ENCODE assay signal across 1 mouse cellular context in the genomic region with DNA sequence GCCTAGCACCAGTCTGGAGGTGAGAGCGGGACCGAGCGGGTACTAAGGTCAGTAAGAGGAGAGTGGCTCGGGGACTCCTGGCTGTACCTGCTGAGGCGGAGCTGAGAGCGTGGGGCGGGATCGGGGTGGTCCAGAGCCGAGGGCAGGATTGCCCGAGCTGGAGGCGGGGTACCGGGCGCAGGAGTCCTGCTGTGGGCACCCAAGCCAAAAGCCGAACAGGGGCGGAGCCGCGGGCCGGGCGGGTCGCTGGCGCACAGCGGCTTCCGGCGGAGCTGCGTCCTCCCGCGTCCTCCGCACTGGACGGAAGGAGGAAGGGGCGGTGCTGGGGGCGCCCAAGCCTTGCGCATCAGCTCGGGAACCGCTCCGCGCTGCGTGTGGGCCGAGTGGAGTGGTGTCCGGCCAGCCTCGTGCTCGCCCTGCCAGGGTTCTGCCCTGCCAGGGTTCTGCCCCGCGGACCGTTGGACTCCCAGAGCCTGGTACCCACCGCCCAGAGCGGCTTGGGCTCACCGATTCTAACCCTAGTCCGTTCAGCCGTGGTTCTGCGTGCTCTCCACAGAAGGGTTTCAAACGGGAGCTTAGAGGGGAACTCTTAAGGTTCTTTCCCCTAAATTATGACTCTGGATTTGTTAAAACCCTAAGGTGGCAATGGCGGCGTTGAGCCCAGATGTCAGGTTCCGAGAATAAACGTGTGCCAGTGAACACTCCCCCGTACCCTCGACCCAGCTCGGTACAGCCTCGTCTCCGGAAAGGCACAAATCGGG.
TF ChIP-seq lines count a peak whose summit lies in the region.

A gene (minus strand): TSS at position 262 of the 761 bp plus-strand sequence.

TF ChIP-seq in CH12.LX, 34 proteins besides CTCF, POLR2A, EP300 and RAD21 (continued from another document):
- TF ChIP-seq ZKSCAN1 (IDR thresholded peaks at IDR 0.05; ENCODE audit: borderline replicate concordance, low read depth, low read length) (no peak), PAX5 (IDR thresholded peaks at IDR 0.05; ENCODE audit: low read length) (no peak), JUND (conservative IDR thresholded peaks at IDR 0.05; ENCODE audit: low read depth, low read length) (no peak), ELF1 (IDR thresholded peaks at IDR 0.05; ENCODE audit: low read depth, low read length) (peak; percentile 93), CHD1 (IDR thresholded peaks at IDR 0.05; ENCODE audit: low read depth, low read length) (peak; percentile 98; the same call in 1 of the 2 replicates), USF2 (conservative IDR thresholded peaks at IDR 0.05; ENCODE audit: low read depth, low read length) (no peak), ZNF384 (IDR thresholded peaks at IDR 0.05; ENCODE audit: low read depth, low read length) (peak; percentile 42; the same call in 1 of the 2 replicates), SMC3 (IDR thresholded peaks at IDR 0.05; ENCODE audit: low read depth, low read length) (peak; percentile 29), TCF12 (IDR thresholded peaks at IDR 0.05; ENCODE audit: low read depth, low read length) (peak; percentile 97), JUN (IDR thresholded peaks at IDR 0.05; ENCODE audit: insufficient read depth, low read depth, low read length) (no peak), UBTF (IDR thresholded peaks at IDR 0.05; ENCODE audit: low read depth, low read length) (0 out of 2 replicates have a peak, but pooled peaks have one; percentile 94), MYC (IDR thresholded peaks at IDR 0.05; ENCODE audit: low read depth, low read length) (peak; percentile 89), SIN3A (IDR thresholded peaks at IDR 0.05; ENCODE audit: low read length) (no peak; the same call in 1 of the 2 replicates), TBP (conservative IDR thresholded peaks at IDR 0.05; ENCODE audit: low read depth, low read length) (peak; percentile 89), KAT2A (IDR thresholded peaks at IDR 0.05; ENCODE audit: insufficient replicate concordance, low read length) (peak; percentile 82), E2F4 (IDR thresholded peaks at IDR 0.05; ENCODE audit: insufficient replicate concordance, low read depth, low read length) (0 out of 2 replicates have a peak, but pooled peaks have one; percentile 39), RCOR1 (conservative IDR thresholded peaks at IDR 0.05; ENCODE audit: low read depth, low read length) (peak; percentile 21; the same call in 1 of the 2 replicates)
